Mouse (Mus musculus) stomach, postnatal 0 days (tissue): ENCODE measurements at regions not wholly inside any gene's neighbourhood (a gene's known extent, or its start where the extent isn't known, plus 50 kb on each side); places are given as distances from the start of the nearest gene placed in this dataset.
"Not testable (repeated sequence)": the region's sequence is repeated elsewhere in the genome, so short reads cannot be mapped to it uniquely, and the experiment has no call there.

ENCODE experiments used
- CTCF ChIP-seq: IDR thresholded peaks from 2 replicates; pipeline ENCODE4 v1.5.1; 2016; ENCODE audit warnings: antibody characterized with exemption, low read depth, mild to moderate bottlenecking, moderate library complexity
- EP300 ChIP-seq: optimal IDR thresholded peaks from 2 replicates; pipeline ENCODE3; 2016; ENCODE audit warnings: antibody characterized with exemption

GRCm38 (mm10) chr14:47964806-47965205 lies 155.8 kb upstream of the Peli2 start:
- TF ChIP-seq CTCF, EP300: not testable (repeated sequence)
